Mouse (Mus musculus): ENCODE measurements around the gene Nol10.
A peak's percentile ranks its signal among the peaks of the same experiment; 100 is the strongest.

Nol10 gene

GRCm38 (mm10) chr12:17348048-17349036 is at the start of gene Nol10:
Gene Nol10, plus strand, starts transcription at chr12:17348458.
- DNase-seq (ENCODE audit: low spot score in 2 of 2), result peak; percentile 56 to 84

GRCm38 (mm10) chr12:17299902-17300301 is 48.4 kb upstream of the Nol10 start:
- DNase-seq (ENCODE audit: low spot score in 2 of 2), result no peak

GRCm38 (mm10) chr12:17305445-17305844 is 42.8 kb upstream of the Nol10 start:
- DNase-seq (ENCODE audit: low spot score in 2 of 2), result no peak

- DNase-seq (ENCODE audit: low spot score in 2 of 2), result no peak
Measured at GRCm38 (mm10) chr12:17308246-17308645, 40.0 kb upstream of the Nol10 start.

- DNase-seq (ENCODE audit: low spot score in 2 of 2), result no peak
Measured at GRCm38 (mm10) chr12:17310852-17311839, 37.1 kb upstream of the Nol10 start.

GRCm38 (mm10) chr12:17316096-17316495 is 32.2 kb upstream of the Nol10 start:
- DNase-seq (ENCODE audit: low spot score in 2 of 2), result no peak

- DNase-seq (ENCODE audit: low spot score in 2 of 2), result no peak
Measured at GRCm38 (mm10) chr12:17317970-17318369, 30.3 kb upstream of the Nol10 start.

GRCm38 (mm10) chr12:17318453-17318852 is 29.8 kb upstream of the Nol10 start:
- DNase-seq (ENCODE audit: low spot score in 2 of 2), result no peak

- DNase-seq (ENCODE audit: low spot score in 2 of 2), result peak in 1 of 2 experiments; percentile 16
Measured at GRCm38 (mm10) chr12:17324549-17325470, 23.4 kb upstream of the Nol10 start.

GRCm38 (mm10) chr12:17329259-17329658 is 19.0 kb upstream of the Nol10 start, which contains the start of gene Atp6v1c2:
Gene Atp6v1c2, minus strand, starts transcription at chr12:17329359.
- DNase-seq (ENCODE audit: low spot score in 2 of 2), result no peak

GRCm38 (mm10) chr12:17333459-17333858 is 14.8 kb upstream of the Nol10 start:
- DNase-seq (ENCODE audit: low spot score in 2 of 2), result no peak

GRCm38 (mm10) chr12:17338338-17338737 is 9.9 kb upstream of the Nol10 start:
- DNase-seq (ENCODE audit: low spot score in 2 of 2), result no peak

GRCm38 (mm10) chr12:17339114-17339905 is 8.9 kb upstream of the Nol10 start:
- no peak for DNase-seq (ENCODE audit: low spot score in 2 of 2)

- no peak for DNase-seq (ENCODE audit: low spot score in 2 of 2)
Measured at GRCm38 (mm10) chr12:17347327-17348047, 771 bp upstream of the Nol10 start.

GRCm38 (mm10) chr12:17350106-17350505 is 1.8 kb downstream of the Nol10 start:
- DNase-seq (ENCODE audit: low spot score in 2 of 2), result no peak

- no peak for DNase-seq (ENCODE audit: low spot score in 2 of 2)
Measured at GRCm38 (mm10) chr12:17356853-17357252, 8.6 kb downstream of the Nol10 start.

GRCm38 (mm10) chr12:17357795-17358194 is 9.5 kb downstream of the Nol10 start:
- no peak for DNase-seq (ENCODE audit: low spot score in 2 of 2)

- peak in 1 of 2 experiments; percentile 35 for DNase-seq (ENCODE audit: low spot score in 2 of 2)
Measured at GRCm38 (mm10) chr12:17358981-17359380, 10.7 kb downstream of the Nol10 start.

- DNase-seq (ENCODE audit: low spot score in 2 of 2), result no peak
Measured at GRCm38 (mm10) chr12:17360104-17360503, 11.8 kb downstream of the Nol10 start.
